Mouse (Mus musculus) C2C12 (cell line): ENCODE measurements at regions not wholly inside any gene's neighbourhood (a gene's known extent, or its start where the extent isn't known, plus 50 kb on each side); places are given as distances from the start of the nearest gene placed in this dataset.
A peak's percentile ranks its signal among the peaks of the same experiment; 100 is the strongest.

Source experiments
- H3K27me3 ChIP-seq: one replicate; pipeline ENCODE4 v1.6.1; 2011; ENCODE audit not compliant: control insufficient read depth, insufficient read depth, insufficient read length
- H3K36me3 ChIP-seq: one replicate; pipeline ENCODE4 v1.6.1; 2011; ENCODE audit not compliant: control insufficient read depth, insufficient read depth
- H3K4me3 ChIP-seq: one replicate; pipeline ENCODE4 v1.5.1; 2011; ENCODE audit warnings: mild to moderate bottlenecking, control low read depth; ENCODE audit not compliant: poor library complexity, insufficient read depth, severe bottlenecking
- H3K79me2 ChIP-seq: one replicate; pipeline ENCODE4 v1.6.1; 2011; ENCODE audit not compliant: control insufficient read depth, insufficient read depth
- H3K79me3 ChIP-seq: one replicate; pipeline ENCODE4 v1.6.1; 2011; ENCODE audit warnings: low read depth, control low read depth
- H3ac ChIP-seq: one replicate; pipeline ENCODE3; 2011; ENCODE audit warnings: low read depth; ENCODE audit not compliant: control insufficient read depth, insufficient read length
- CEBPB ChIP-seq: IDR thresholded peaks from one replicate; pipeline ENCODE4 v1.6.1; 2011; ENCODE audit warnings: low read depth, mild to moderate bottlenecking, control low read depth, moderate library complexity
- CTCF ChIP-seq: IDR thresholded peaks from one replicate; pipeline ENCODE4 v1.5.1; 2011; ENCODE audit not compliant: control insufficient read depth, insufficient read depth, insufficient read length
- FOSL1 ChIP-seq: IDR thresholded peaks from one replicate; pipeline ENCODE4 v1.8.0; 2011; ENCODE audit warnings: mild to moderate bottlenecking, low read length; ENCODE audit not compliant: poor library complexity, insufficient read depth, severe bottlenecking
- MAX ChIP-seq: IDR thresholded peaks from one replicate; pipeline ENCODE4 v1.6.1; 2011; ENCODE audit warnings: mild to moderate bottlenecking, control low read depth
- MYOD1 ChIP-seq: IDR thresholded peaks from one replicate; pipeline ENCODE4 v1.6.1; 2011; ENCODE audit warnings: low read depth; ENCODE audit not compliant: control insufficient read depth, insufficient read length
- MYOG ChIP-seq: IDR thresholded peaks from one replicate; pipeline ENCODE4 v1.6.1; 2011; ENCODE audit not compliant: control insufficient read depth, insufficient read length; ENCODE audit errors: extremely low read depth
- USF1 ChIP-seq: IDR thresholded peaks from one replicate; pipeline ENCODE4 v1.6.1; 2011; ENCODE audit warnings: low read depth, mild to moderate bottlenecking, control low read depth, moderate library complexity

DNA sequence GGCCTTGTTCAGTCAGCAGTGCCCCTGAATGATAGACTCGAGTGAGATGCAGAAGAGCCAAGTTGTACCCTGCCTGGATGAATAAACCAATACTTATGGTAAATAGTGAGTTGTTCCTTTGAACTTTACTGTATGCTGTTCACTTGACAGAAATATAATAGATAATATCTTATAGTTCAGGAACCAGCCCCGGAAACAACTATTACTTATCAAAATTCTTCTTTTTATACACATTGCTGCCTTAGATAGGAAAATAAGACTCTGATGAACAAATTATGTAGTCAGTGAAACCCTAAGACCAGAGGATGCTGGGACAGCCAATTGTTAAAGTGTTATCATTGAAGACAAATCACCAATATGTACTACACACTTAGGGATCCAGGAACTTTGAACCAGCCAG is 220.7 kb downstream of the Pik3r1 start:
- no peaks in the 10 kb centered on the region for H3K27me3 ChIP-seq
- H3K36me3 ChIP-seq: no peaks in the 10 kb centered on the region
- H3K4me3 ChIP-seq: no peak overlapping the region
- no peaks in the 10 kb centered on the region for H3K79me2 ChIP-seq
- no peaks in the 10 kb centered on the region for H3K79me3 ChIP-seq
- TF ChIP-seq MAX (no peak), CEBPB (no peak), CTCF (no peak), FOSL1 (no peak), USF1 (no peak), MYOG (no peak), MYOD1 (no peak)
- H3ac ChIP-seq: no peak overlapping the region

DNA sequence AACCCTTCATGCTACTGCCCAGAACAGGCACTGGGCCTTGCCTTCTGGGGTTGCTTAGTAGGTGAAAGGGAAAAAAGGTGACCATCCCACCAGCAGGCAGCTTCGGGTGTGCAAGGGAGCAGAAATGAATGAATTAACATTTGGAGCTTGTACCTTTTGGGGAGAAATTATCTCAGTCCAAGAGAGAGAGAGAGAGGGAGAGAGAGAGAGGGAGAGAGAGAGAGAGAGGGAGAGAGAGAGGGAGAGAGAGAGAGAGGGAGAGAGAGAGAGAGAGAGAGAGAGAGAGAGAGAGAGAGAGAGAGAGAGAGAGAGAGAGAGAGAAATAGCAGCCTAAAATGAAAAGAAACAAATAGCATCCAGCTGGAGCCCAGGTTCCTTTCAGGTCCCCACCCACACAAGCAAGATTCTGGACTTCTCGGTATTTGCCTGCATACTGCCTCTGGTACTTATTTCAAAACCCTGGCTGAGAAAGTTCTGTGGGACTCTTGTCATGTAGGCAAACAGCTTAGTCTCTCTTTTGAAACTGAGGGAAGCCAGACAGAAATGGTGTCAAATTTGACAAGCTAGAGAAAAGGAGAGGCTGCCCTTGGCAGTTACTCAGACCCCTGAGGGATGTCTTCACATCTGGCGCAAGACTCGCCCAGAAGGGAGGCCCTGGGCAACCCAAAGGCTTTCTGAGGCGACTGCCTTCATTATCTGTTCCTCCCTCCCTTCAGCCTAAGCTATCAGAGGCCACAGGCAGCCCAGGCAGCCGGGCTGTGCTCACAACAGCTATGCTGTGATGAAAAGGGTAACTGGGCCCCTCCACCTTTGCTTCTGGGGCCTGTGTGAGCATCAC is 222.5 kb downstream of the Pik3r1 start:
- no peaks in the 10 kb centered on the region for H3K36me3 ChIP-seq
- H3K27me3 ChIP-seq: no peaks in the 10 kb centered on the region
- H3K79me3 ChIP-seq: no peaks in the 10 kb centered on the region
- H3ac ChIP-seq: no peak overlapping the region
- TF ChIP-seq USF1 (no peak), MAX (no peak), CEBPB (no peak), MYOD1 (no peak), CTCF (no peak), FOSL1 (no peak), MYOG (no peak)
- no peaks in the 10 kb centered on the region for H3K79me2 ChIP-seq
- H3K4me3 ChIP-seq: no peak overlapping the region

DNA sequence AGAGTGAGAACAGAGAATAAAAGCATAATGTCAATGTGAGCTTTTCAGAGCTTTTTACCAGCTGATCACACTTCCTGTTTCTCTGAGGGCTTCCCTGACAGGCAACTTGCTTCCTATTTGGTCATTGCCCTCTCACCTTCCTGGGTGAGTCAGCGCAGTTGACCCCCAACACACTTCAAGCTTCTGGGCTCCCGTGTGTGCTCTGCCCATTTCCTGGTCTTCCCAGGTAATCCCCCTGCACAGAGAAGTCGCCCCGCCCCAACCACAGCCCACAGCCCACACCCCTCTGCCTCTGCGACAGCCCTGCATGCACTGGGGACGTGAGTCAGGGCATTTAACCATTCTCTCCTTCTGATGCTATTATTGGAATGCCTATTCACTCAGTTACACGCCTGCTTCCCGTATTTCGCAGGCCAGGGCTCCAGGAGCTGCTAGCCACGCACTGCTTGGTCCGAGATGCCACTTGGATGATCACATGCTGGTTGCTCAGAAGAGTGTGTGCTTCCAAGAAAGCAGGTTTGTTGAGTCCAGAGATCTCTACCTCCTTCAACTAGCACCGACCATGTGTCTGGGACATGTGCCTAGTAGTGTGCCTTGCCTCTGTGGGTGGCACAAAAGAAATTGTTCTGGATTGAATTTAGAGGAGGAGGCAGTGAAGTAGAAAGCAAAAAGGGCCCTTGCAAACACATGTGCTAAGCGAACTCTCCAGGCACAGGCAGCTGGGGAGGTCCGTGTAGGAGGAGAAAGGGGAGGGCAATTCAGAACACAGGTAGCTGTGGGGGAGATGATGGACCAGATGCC is 227.4 kb downstream of the Pik3r1 start:
- Histone ChIP-seq H3K27me3 (no peaks in the 10 kb centered on the region), H3ac (no peak overlapping the region), H3K79me2 (no peaks in the 10 kb centered on the region), H3K79me3 (no peaks in the 10 kb centered on the region), H3K36me3 (no peaks in the 10 kb centered on the region), H3K4me3 (no peak overlapping the region)
- TF ChIP-seq USF1 (peak; percentile 42), CEBPB (no peak)

DNA sequence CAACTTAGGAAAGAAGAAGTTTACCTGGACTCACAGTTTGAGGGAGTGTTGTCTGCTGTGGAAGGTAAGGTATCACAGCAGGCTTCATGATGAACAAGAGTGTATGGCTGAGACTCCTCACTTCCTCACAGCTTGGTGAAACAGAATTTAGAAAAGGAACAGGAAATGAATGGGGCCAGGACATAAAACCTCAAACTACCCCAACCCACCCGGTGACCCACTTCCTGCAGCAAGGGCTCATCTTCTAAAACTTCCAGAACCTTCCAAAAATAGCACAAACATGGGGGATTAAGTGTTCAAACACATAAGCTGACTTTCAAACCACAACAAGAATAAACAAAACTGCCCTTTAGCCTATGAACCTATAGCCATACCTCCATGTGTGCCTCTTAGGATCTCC is 229.9 kb downstream of the Pik3r1 start:
- Histone ChIP-seq H3K27me3 (no peaks in the 10 kb centered on the region), H3K79me3 (no peaks in the 10 kb centered on the region), H3K4me3 (no peak overlapping the region), H3ac (no peak overlapping the region), H3K79me2 (no peaks in the 10 kb centered on the region), H3K36me3 (no peaks in the 10 kb centered on the region)
- TF ChIP-seq MAX (no peak), CEBPB (no peak), USF1 (no peak), MYOD1 (no peak), FOSL1 (no peak), MYOG (no peak), CTCF (no peak)

DNA sequence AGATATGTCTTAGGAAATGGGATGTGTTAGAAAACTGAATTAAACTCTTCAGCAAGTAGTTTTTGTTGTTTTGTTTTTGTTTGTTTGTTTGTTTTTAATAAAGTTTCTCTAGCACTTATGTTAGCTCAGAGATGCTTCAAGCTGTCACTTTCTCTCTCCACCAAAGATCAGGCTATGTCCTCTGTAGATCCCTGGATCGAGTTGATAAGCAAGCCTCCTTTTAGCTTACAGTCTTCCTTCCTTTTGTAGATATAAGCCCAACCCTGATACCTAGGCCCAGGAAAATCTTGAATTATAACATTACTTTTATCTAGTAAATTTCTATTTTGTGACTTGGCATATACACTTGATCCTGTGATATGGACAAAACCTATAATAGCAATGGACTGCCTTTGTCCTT is 232.0 kb downstream of the Pik3r1 start:
- Histone ChIP-seq H3K4me3 (no peak overlapping the region), H3K36me3 (no peaks in the 10 kb centered on the region), H3K27me3 (no peaks in the 10 kb centered on the region), H3ac (no peak overlapping the region), H3K79me3 (no peaks in the 10 kb centered on the region), H3K79me2 (no peaks in the 10 kb centered on the region)
- TF ChIP-seq MYOD1 (no peak), CEBPB (no peak), MAX (no peak), CTCF (no peak), FOSL1 (no peak), USF1 (no peak), MYOG (no peak)

DNA sequence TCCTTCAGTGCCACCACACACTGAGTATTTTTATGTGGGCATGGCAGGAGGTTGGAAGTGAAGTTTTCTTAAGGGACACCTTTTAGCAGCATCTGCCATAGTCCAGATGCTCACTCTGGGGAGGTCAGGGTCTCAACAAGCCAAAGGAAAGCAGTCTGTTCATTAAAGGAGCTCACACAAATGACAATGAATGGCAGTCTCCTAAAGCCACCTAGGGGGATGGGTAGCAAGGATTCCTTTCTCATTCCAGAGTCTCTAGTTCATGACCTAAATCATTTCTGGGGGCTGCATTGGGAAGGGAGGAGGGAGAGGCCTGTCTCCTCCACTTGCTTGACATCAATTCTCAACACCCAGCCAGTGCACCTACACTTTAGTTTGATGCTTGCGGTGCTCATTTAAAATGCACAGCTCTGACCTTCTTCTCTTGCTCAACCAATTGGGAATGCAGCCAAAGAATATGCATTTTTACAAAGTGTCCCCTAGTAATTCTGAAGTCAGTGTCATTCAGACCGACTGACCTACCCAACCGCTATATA is 232.6 kb downstream of the Pik3r1 start:
- Histone ChIP-seq H3K27me3 (no peaks in the 10 kb centered on the region), H3K4me3 (no peak overlapping the region), H3ac (no peak overlapping the region), H3K79me2 (no peaks in the 10 kb centered on the region), H3K36me3 (no peaks in the 10 kb centered on the region), H3K79me3 (no peaks in the 10 kb centered on the region)
- no peak for TF ChIP-seq MYOD1
- no peak for TF ChIP-seq CTCF
- TF ChIP-seq MAX: no peak
- TF ChIP-seq CEBPB: no peak
- no peak for TF ChIP-seq MYOG
- TF ChIP-seq FOSL1: no peak
- TF ChIP-seq USF1: no peak
